Mouse (Mus musculus) liver, embryonic 14.5 days (tissue): ENCODE data around the gene Spindoc. TPM values are rescaled to one million over a fixed set of nuclear protein-coding genes. Genes with fewer than 3 reads are reported as not detected.

ENCODE experiments used
- ATAC-seq: fragments of 200-750 bp; cut with Nextera tagmentation; 2 replicates; pipeline ENCODE4 v1.8.0; 2017; ENCODE audit warnings: moderate number of reproducible peaks, mild to moderate bottlenecking, moderate library complexity; ENCODE audit not compliant: insufficient read depth
- DNase-seq, 3 experiments: peaks; one replicate each; pipeline ENCODE4 v3.0.0-alpha.2; 2012 to 2013; ENCODE audit warnings: low read depth in 3 of 3, low spot score in 3 of 3
- H3K27ac ChIP-seq: fragments of 300-500 bp; sonication (generic); 2 replicates; pipeline ENCODE4 v1.5.1; 2014; ENCODE audit warnings: moderate library complexity, mild to moderate bottlenecking, control low read depth, inconsistent platforms
- H3K27me3 ChIP-seq: fragments of 300-500 bp; sonication (generic); 2 replicates; pipeline ENCODE4 v1.6.1; 2014; ENCODE audit warnings: mild to moderate bottlenecking, low read length, moderate library complexity; ENCODE audit not compliant: control insufficient read depth, insufficient read depth
- H3K36me3 ChIP-seq: fragments of 300-500 bp; sonication (generic); replicated peaks from 2 replicates; pipeline ENCODE4 v1.6.1; 2014; ENCODE audit warnings: low read depth; ENCODE audit not compliant: control insufficient read depth, insufficient read depth
- H3K4me1 ChIP-seq, 2 experiments: fragments of 200-500 bp in 1 of 2; fragments of 300-500 bp in 1 of 2; sonication (generic) in 1 of 2; replicated peaks; 2 replicates each; pipeline ENCODE4 v1.6.1; 2012 to 2014; ENCODE audit warnings: antibody characterized with exemption in 1 of 2, inconsistent platforms in 1 of 2, low read length in 1 of 2; ENCODE audit not compliant: control insufficient read depth in 2 of 2, insufficient read depth in 2 of 2
- H3K4me2 ChIP-seq: fragments of 300-500 bp; sonication (generic); 2 replicates; pipeline ENCODE4 v1.6.1; 2014; ENCODE audit warnings: low read depth, mild to moderate bottlenecking, control low read depth, moderate library complexity
- H3K4me3 ChIP-seq, 2 experiments: fragments of 200-500 bp in 1 of 2; fragments of 300-500 bp in 1 of 2; sonication (generic) in 1 of 2; 2 replicates each; pipeline ENCODE4 v1.5.1; 2012 to 2014; ENCODE audit warnings: low read depth in 2 of 2, low read length in 2 of 2, mild to moderate bottlenecking in 2 of 2, control low read depth in 1 of 2, inconsistent platforms in 1 of 2, moderate library complexity in 1 of 2; ENCODE audit not compliant: insufficient read depth in 1 of 2
- H3K9ac ChIP-seq: fragments of 300-500 bp; sonication (generic); replicated peaks from 2 replicates; pipeline ENCODE4 v1.6.1; 2014; ENCODE audit warnings: mild to moderate bottlenecking, control low read depth, moderate library complexity
- H3K9me3 ChIP-seq: fragments of 300-500 bp; sonication (generic); 2 replicates; pipeline ENCODE4 v1.6.1; 2016; ENCODE audit warnings: low read length, mixed read lengths; ENCODE audit not compliant: control insufficient read depth
- CTCF ChIP-seq: IDR thresholded peaks from 2 replicates; pipeline ENCODE4 v1.5.1; 2016; ENCODE audit warnings: antibody characterized with exemption, low read depth, control low read depth
- EP300 ChIP-seq: IDR thresholded peaks from 2 replicates; pipeline ENCODE4 v1.6.1; 2016; ENCODE audit warnings: antibody characterized with exemption, low read depth
- WGBS: fragments of 180-500 bp; shearing (Covaris S2); extraction: QIAGEN DNeasy Blood & Tissue Kit; methylation state at CpG from one replicate; pipeline ENCODE4 v1.1.7; 2014; ENCODE audit not compliant: insufficient replicate concordance; 5-methylcytosine and 5-hydroxymethylcytosine counted together
- polyA plus RNA-seq, 2 experiments: library from polyadenylated mRNA; depleted of rRNA in 1 of 2; stranded (reverse) in 1 of 2; unstranded in 1 of 2; fragments of >200 nt; fragmentation: Nextera tagmentation in 1 of 2; extraction: Ambion mirVana in 1 of 2; gene quantifications; 2 replicates each; pipeline versions ENCODE4 v1.2.1 to v1.2.3; 2012 to 2014

Spindoc gene
- polyA plus RNA-seq, 2 experiments: 2.2 to 2.5 TPM

- no peak for DNase-seq
- no peak overlapping the region for H3K9ac ChIP-seq
- H3K36me3 ChIP-seq: no peaks in the 10 kb centered on the region
- TF ChIP-seq EP300 (no peak), CTCF (no peak)
- ATAC-seq: no peak
- H3K27me3 ChIP-seq: no peaks in the 10 kb centered on the region
- no peaks in the 10 kb centered on the region for H3K9me3 ChIP-seq
- peaks cover 12 to 29% of the 10 kb centered on the region in 2 experiments for H3K4me1 ChIP-seq
- H3K4me3 ChIP-seq: no peak overlapping the region
- no peak overlapping the region for H3K27ac ChIP-seq
- no peak overlapping the region for H3K4me2 ChIP-seq
- WGBS: 59% methylated on average over 4 of the region's 4 CpGs
Observed at GRCm38 (mm10) chr19:7317716-7318115, 65.1 kb downstream of the Spindoc start.

- Histone ChIP-seq H3K9ac (no peak overlapping the region), H3K36me3 (no peaks in the 10 kb centered on the region), H3K4me2 (no peak overlapping the region), H3K27me3 (no peaks in the 10 kb centered on the region), H3K27ac (no peak overlapping the region), H3K4me3 (no peak overlapping the region), H3K4me1 (peaks cover 17 to 28% of the 10 kb centered on the region in 2 experiments), H3K9me3 (no peaks in the 10 kb centered on the region)
- DNase-seq (no peak), ATAC-seq (no peak)
- TF ChIP-seq CTCF (no peak), EP300 (no peak)
- WGBS: 64% methylated on average over 4 of the region's 4 CpGs
Observed at GRCm38 (mm10) chr19:7316822-7317221, 66.0 kb downstream of the Spindoc start.

- Histone ChIP-seq H3K4me2 (no peak overlapping the region), H3K4me1 (peaks cover 30 to 36% of the 10 kb centered on the region in 2 experiments), H3K9ac (no peak overlapping the region), H3K27me3 (no peaks in the 10 kb centered on the region), H3K4me3 (no peak overlapping the region), H3K36me3 (no peaks in the 10 kb centered on the region), H3K9me3 (no peaks in the 10 kb centered on the region), H3K27ac (no peak overlapping the region)
- no peak for TF ChIP-seq EP300
- no peak for TF ChIP-seq CTCF
- ATAC-seq: no peak
- WGBS: 61% methylated on average over 4 of the region's 4 CpGs
- DNase-seq: no peak
Observed at GRCm38 (mm10) chr19:7315587-7315984, 67.2 kb downstream of the Spindoc start.

- H3K36me3 ChIP-seq: no peaks in the 10 kb centered on the region
- H3K4me3 ChIP-seq: no peak overlapping the region
- TF ChIP-seq CTCF (no peak), EP300 (no peak)
- H3K27ac ChIP-seq: no peak overlapping the region
- no peak overlapping the region for H3K9ac ChIP-seq
- ATAC-seq: no peak
- H3K27me3 ChIP-seq: no peaks in the 10 kb centered on the region
- no peaks in the 10 kb centered on the region for H3K9me3 ChIP-seq
- no peak overlapping the region for H3K4me2 ChIP-seq
- peaks cover 35 to 39% of the 10 kb centered on the region in 2 experiments for H3K4me1 ChIP-seq
- no peak for DNase-seq
- 54% methylated on average over 8 of the region's 8 CpGs for WGBS
Observed at GRCm38 (mm10) chr19:7314976-7315586, 67.7 kb downstream of the Spindoc start.

- no peak for DNase-seq
Observed at GRCm38 (mm10) chr19:7313660-7314059, 69.1 kb downstream of the Spindoc start.

More at GRCm38 (mm10) chr19:7313660-7314059, 69.1 kb downstream of the Spindoc start:
- Histone ChIP-seq H3K4me1 (peaks cover 48 to 52% of the 10 kb centered on the region in 2 experiments), H3K4me3 (no peak overlapping the region), H3K9me3 (no peaks in the 10 kb centered on the region), H3K36me3 (no peaks in the 10 kb centered on the region), H3K27ac (no peak overlapping the region), H3K27me3 (no peaks in the 10 kb centered on the region), H3K9ac (no peak overlapping the region), H3K4me2 (no peak overlapping the region)
- TF ChIP-seq EP300 (no peak), CTCF (no peak)
- WGBS: 18% methylated on average over 2 of the region's 2 CpGs
- no peak for ATAC-seq
